Mouse (Mus musculus) midbrain, embryonic 12.5 days (tissue): ENCODE data around the gene Ppig. TPM values are rescaled to one million over a fixed set of nuclear protein-coding genes. Genes with fewer than 3 reads are reported as not detected.
A peak's percentile ranks its signal among the peaks of the same experiment; 100 is the strongest.

Experiments used
- ATAC-seq: fragments of 200-750 bp; cut with Nextera tagmentation; 2 replicates; pipeline ENCODE4 v1.8.0; 2017; ENCODE audit warnings: low read depth, moderate TSS enrichment, moderate library complexity; ENCODE audit not compliant: low FRiP score
- H3K27ac ChIP-seq: fragments of 300-500 bp; sonication (generic); replicated peaks from 2 replicates; pipeline ENCODE4 v1.5.1; 2016; ENCODE audit warnings: mild to moderate bottlenecking
- H3K27me3 ChIP-seq: fragments of 300-500 bp; sonication (generic); 2 replicates; pipeline ENCODE4 v1.6.1; 2016; ENCODE audit warnings: mild to moderate bottlenecking
- H3K36me3 ChIP-seq: fragments of 300-500 bp; sonication (generic); 2 replicates; pipeline ENCODE4 v1.6.1; 2016
- H3K4me1 ChIP-seq: fragments of 300-500 bp; sonication (generic); 2 replicates; pipeline ENCODE4 v1.6.1; 2016
- H3K4me2 ChIP-seq: fragments of 300-500 bp; sonication (generic); replicated peaks from 2 replicates; pipeline ENCODE4 v1.6.1; 2016; ENCODE audit warnings: mild to moderate bottlenecking, moderate library complexity
- H3K4me3 ChIP-seq: fragments of 300-500 bp; sonication (generic); 2 replicates; pipeline ENCODE4 v1.5.1; 2016; ENCODE audit warnings: mild to moderate bottlenecking
- H3K9ac ChIP-seq: fragments of 300-500 bp; sonication (generic); replicated peaks from 2 replicates; pipeline ENCODE4 v1.6.1; 2016; ENCODE audit warnings: mild to moderate bottlenecking, moderate library complexity
- H3K9me3 ChIP-seq: fragments of 300-500 bp; sonication (generic); 2 replicates; pipeline ENCODE4 v1.6.1; 2016; ENCODE audit warnings: mild to moderate bottlenecking
- WGBS: fragments of 180-500 bp; shearing (Covaris S2); methylation state at CpG from one replicate; pipeline ENCODE4 v1.1.7; 2016; 5-methylcytosine and 5-hydroxymethylcytosine counted together
- polyA plus RNA-seq: library from polyadenylated mRNA; unstranded; fragments of >200 nt; fragmentation: Nextera tagmentation; extraction: Ambion mirVana; gene quantifications from 2 replicates; pipeline ENCODE4 v1.2.1, GENCODE M21; 2016

The Ppig gene
- polyA plus RNA-seq, 1 experiment from 2014 or later = 146 TPM

DNA sequence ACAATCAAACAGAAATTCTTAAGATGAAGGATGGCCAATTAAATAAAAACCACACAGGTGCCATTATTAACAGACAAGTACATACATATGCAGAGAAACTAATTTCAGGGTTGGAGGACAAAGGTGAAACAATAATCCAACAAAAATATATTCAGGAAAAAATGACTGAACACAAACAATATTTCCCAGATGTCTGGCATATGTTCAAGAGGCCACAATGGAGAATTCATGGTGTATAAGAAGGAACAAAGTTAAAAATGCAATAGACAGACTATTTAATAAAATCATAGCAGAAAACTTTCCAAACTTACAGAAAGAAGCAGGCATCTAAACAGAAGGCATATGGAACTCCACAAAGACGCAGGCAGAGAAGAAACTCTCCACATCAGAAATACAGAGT, 42.4 kb downstream of the Ppig start:
- H3K27ac ChIP-seq = no peak overlapping the region
- ATAC-seq = no peak
- 0 out of 2 replicates have a peak, but pooled peaks cover 2% of the 10 kb centered on the region for H3K36me3 ChIP-seq
- no peak overlapping the region for H3K4me2 ChIP-seq
- no peaks in the 10 kb centered on the region for H3K27me3 ChIP-seq
- no peak overlapping the region for H3K4me3 ChIP-seq
- H3K9ac ChIP-seq = no peak overlapping the region
- no peaks in the 10 kb centered on the region for H3K9me3 ChIP-seq
- peaks cover 7% of the 10 kb centered on the region; the same call in 1 of the 2 replicates for H3K4me1 ChIP-seq
- 93% methylated on average over 1 of the region's 1 CpGs for WGBS

DNA sequence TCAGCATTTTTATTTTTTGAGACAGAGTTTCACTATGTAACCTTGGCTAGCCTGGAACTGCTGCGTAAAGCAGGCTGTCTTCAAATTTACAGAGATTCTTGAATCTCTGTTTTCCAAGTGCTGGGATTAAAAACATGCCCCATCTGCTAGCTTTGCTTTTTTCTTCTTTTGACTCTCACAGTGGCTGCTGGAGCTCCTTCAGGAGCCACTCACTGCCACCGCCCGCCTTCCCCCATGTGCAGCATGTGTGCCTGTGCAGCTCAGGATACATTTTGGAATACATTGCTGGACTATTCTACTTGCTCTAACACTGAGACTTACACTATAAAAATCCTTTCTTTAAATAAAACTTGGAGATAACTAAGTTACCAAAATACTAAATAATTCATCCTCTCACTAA, 51.0 kb downstream of the Ppig start:
- Histone ChIP-seq H3K4me1 (no peaks in the 10 kb centered on the region), H3K4me3 (no peak overlapping the region), H3K27ac (no peak overlapping the region), H3K9ac (no peak overlapping the region), H3K36me3 (peaks cover 27% of the 10 kb centered on the region), H3K27me3 (no peaks in the 10 kb centered on the region), H3K9me3 (no peaks in the 10 kb centered on the region), H3K4me2 (no peak overlapping the region)
- no peak for ATAC-seq
- WGBS = over 99% methylated on average over 3 of the region's 3 CpGs

DNA sequence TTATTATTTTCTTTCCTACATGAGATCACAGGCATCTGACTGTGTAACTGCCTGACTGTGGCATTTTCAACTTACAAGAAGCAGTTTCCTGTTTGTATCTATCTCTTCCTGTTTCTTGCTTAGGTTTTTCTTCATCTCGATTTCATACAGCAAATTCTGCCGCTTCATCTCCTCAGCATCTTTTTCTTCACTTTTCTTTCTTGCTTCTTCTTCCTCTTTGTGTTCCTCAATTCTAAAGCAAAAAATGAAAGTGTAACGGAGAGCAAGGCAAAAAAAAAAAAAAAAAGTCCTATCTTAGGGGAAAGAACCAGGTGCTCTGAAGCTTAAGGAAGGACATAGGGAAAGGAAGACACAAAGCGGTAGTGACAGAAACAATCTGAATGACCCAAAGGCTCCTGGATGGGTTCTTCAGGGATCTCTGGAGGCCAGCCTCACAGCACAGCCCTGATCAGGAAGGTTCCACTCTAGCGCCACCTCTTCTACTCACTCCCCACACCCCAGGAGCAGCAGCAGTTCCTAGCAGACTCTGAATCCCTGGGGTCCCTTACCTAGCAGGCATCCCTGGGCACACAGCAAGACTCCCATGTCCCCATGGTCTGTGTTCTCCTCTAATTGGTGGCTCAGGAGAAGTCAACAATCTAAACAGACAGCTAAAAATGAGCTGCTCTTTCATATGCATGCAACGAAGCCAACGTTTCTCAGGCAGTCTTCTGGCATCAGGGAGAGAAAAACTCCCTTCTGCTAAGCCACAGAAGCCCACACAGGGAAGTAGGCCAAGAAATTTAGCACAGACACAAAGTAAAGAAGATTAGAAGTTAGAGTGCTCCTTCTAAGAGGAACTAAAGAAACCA, 55.9 kb downstream of the Ppig start:
- ATAC-seq = no peak
- Histone ChIP-seq H3K36me3 (peaks cover 36% of the 10 kb centered on the region), H3K4me3 (no peak overlapping the region), H3K27me3 (no peaks in the 10 kb centered on the region), H3K9me3 (no peaks in the 10 kb centered on the region), H3K4me1 (no peaks in the 10 kb centered on the region), H3K9ac (no peak overlapping the region), H3K4me2 (no peak overlapping the region), H3K27ac (no peak overlapping the region)
- WGBS = 73% methylated on average over 7 of the region's 7 CpGs

DNA sequence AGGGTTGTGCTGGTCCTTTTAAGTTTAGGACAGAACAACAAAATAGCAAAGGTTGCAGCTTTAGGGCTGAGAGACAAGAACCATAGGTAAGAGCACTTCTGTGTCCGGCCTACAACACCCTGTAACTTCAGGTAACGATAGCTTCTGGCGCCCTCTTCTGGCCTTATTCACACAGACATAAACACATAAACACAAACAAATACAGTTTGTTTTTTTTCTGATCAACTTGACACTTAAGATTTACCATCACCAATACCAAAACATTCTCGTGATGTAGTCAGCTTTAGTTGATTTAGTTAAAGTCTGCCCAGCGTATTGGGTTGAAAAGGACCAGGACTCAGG, 56.5 kb downstream of the Ppig start:
- ATAC-seq = no peak
- Histone ChIP-seq H3K27ac (no peak overlapping the region), H3K36me3 (peaks cover 33% of the 10 kb centered on the region), H3K4me1 (no peaks in the 10 kb centered on the region), H3K4me3 (no peak overlapping the region), H3K9me3 (no peaks in the 10 kb centered on the region), H3K4me2 (no peak overlapping the region), H3K9ac (no peak overlapping the region), H3K27me3 (no peaks in the 10 kb centered on the region)
- 41% methylated on average over 5 of the region's 5 CpGs for WGBS

DNA sequence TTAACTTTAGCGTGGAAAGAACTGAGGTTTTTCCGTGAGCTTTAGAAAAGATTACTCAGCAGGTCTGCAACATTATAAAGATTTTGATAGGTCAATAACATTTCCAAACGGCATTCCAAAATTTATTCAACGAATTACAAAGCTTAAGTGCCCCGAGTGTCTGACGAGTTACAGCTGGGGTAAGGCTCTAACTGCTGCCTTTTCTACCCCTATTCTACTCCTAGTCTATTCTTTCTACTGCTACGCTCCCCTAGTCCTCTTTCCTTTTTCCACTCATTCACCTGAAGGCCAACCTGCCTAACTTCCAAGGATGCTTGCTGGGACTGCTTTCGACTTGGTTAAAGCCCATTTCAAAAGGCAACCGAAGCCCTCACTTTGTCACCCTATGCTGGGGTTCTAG, 66.6 kb downstream of the Ppig start:
- Histone ChIP-seq H3K9ac (peak overlapping the region; percentile 83), H3K27ac (peak overlapping the region; percentile 91), H3K4me3 (peak overlapping the region; percentile 73), H3K4me2 (peak overlapping the region; percentile 84), H3K9me3 (no peaks in the 10 kb centered on the region), H3K4me1 (0 out of 2 replicates have a peak, but pooled peaks cover 6% of the 10 kb centered on the region), H3K36me3 (peaks cover 21% of the 10 kb centered on the region), H3K27me3 (no peaks in the 10 kb centered on the region)
- ATAC-seq = peak; percentile 41; the same call in 1 of the 2 replicates
- 30% methylated on average over 9 of the region's 9 CpGs for WGBS

DNA sequence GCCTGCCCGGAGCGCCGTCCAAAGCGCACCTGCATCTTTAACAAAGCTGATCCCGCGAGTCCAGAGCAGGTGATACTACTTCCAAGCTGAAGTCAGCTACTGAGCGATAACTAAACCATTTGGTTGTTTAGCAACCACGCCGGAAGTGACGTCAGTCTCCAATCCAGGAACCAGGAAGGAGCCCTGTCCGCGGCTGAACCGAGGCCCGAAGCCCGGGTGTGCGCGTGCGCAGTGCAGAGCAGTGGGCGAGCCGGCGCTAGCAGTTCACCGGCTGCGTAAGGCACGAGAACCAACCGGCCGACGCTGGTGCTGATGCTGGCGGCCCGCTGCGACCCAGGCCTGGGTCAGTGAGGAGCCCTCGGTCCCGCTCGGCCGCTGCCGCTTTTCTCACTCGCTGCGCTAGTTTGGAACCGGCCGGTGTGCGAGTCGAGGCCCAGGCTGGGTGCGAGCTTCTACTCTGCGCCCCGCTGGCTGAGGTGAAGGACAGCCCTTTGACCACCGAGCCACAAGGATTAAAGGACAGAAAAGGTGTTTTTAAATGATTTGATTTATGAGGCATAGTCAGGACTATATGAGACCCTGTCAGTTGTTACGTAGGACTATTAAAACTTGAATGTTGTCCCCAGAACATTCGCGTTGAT, 67.2 kb downstream of the Ppig start, which contains the start of the genes Ccdc173 and Phospho2:
Ccdc173 (minus strand) TSS at position 147 of the 641 bp plus-strand sequence.
Phospho2 (plus strand) TSS at position 195 of the 641 bp plus-strand sequence.
- peak; percentile 95 for ATAC-seq
- 0 out of 2 replicates have a peak, but pooled peaks cover 6% of the 10 kb centered on the region for H3K4me1 ChIP-seq
- WGBS = 2% methylated on average over 48 of the region's 48 CpGs
- no peaks in the 10 kb centered on the region for H3K9me3 ChIP-seq
- H3K4me2 ChIP-seq = peak within 1 kb of the TSS; percentile 84
- H3K36me3 ChIP-seq = peaks cover 18% of the 10 kb centered on the region
- H3K9ac ChIP-seq = peak within 1 kb of the TSS; percentile 83
- H3K4me3 ChIP-seq = peak within 1 kb of the TSS; percentile 73
- H3K27me3 ChIP-seq = no peaks in the 10 kb centered on the region
- H3K27ac ChIP-seq = peak within 1 kb of the TSS; percentile 91

DNA sequence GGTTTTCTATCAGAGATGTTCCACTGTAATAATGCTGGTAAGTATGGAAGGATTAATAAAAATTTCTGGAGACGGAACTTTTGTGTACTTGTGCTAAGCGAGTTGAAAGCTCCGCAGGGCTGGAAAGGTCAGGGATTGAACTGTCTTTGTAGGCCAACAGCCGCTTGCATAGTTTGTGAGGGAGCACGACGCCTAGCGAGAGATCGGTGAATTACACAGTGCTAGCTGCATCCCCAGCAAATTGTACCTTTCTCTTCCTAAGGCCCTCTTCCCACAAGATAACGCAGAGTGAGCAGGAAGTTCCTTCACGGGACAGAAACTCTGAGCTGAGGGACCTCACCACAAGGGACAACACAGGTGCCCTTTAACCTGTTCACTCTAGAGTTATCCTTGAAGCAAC, 67.9 kb downstream of the Ppig start:
- H3K27ac ChIP-seq = no peak overlapping the region
- H3K36me3 ChIP-seq = peaks cover 26% of the 10 kb centered on the region
- H3K4me1 ChIP-seq = 0 out of 2 replicates have a peak, but pooled peaks cover 6% of the 10 kb centered on the region
- peak overlapping the region; percentile 73 for H3K4me3 ChIP-seq
- H3K9me3 ChIP-seq = no peaks in the 10 kb centered on the region
- H3K4me2 ChIP-seq = peak overlapping the region; percentile 84
- H3K9ac ChIP-seq = peak overlapping the region; percentile 83; the same call in 1 of the 2 replicates
- WGBS = 2% methylated on average over 10 of the region's 10 CpGs
- peak; percentile 50 for ATAC-seq
- H3K27me3 ChIP-seq = no peaks in the 10 kb centered on the region

DNA sequence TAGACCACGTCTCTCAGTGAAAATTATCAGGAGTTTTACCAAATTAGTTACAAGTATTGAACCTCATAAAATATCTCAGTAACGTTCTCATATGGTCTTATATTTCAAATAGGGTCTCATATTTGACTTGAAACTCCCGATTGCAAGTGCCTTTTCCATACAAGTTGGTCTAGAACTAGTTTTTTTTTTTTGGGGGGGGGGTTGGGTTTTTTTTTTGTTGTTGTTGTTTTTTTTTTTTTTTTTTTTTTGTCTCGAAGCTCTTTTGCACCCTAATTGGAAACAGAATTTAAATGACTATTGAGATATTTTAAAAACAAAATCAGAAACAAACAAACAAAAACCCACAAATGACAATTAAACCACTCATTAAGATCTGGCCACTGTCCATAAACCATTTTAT, 68.4 kb downstream of the Ppig start:
- no peak for ATAC-seq
- Histone ChIP-seq H3K27me3 (no peaks in the 10 kb centered on the region), H3K4me3 (peak overlapping the region; percentile 73; the same call in 1 of the 2 replicates), H3K36me3 (peaks cover 30% of the 10 kb centered on the region), H3K9ac (no peak overlapping the region), H3K4me2 (peak overlapping the region; percentile 84), H3K4me1 (0 out of 2 replicates have a peak, but pooled peaks cover 6% of the 10 kb centered on the region), H3K9me3 (no peaks in the 10 kb centered on the region), H3K27ac (no peak overlapping the region)
- 68% methylated on average over 4 of the region's 4 CpGs for WGBS

DNA sequence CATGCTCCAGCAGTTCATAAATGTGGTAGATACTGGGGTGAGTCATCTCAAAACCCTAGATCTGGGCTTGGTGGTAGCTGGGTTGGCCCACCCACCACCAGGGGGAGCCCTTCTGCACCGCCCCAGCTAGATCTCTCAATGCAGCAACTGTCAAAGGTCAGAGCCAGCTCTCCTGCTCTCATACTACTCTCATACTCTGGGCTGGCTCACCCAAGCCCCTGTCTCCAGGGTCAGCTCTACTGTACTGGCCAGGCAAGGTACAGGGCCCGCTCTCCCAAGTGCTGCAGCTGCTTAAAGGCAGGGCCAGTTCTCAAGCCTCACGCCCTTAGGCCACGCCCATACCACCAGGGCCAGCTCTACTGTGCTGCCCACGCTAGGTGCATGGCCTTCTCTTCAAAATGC, 80.6 kb downstream of the Ppig start:
- Histone ChIP-seq H3K4me1 (no peaks in the 10 kb centered on the region), H3K27me3 (no peaks in the 10 kb centered on the region), H3K9me3 (no peaks in the 10 kb centered on the region), H3K27ac (no peak overlapping the region), H3K4me3 (no peak overlapping the region), H3K9ac (no peak overlapping the region), H3K36me3 (peaks cover under 1% of the 10 kb centered on the region; the same call in 1 of the 2 replicates), H3K4me2 (no peak overlapping the region)
- 0 out of 2 replicates have a peak, but pooled peaks have one; percentile 27 for ATAC-seq
- WGBS = 63% methylated on average over 5 of the region's 5 CpGs

Other genes with a start within 250 kb of the Ppig start
- gene Lrp2, start 136.5 kb upstream of the Ppig start, polyA plus RNA-seq = 5.7 and 6.9 TPM in 2 replicates
- 18.6 and 21.1 TPM in 2 replicates for gene Bbs5, start 75.4 kb upstream of the Ppig start, polyA plus RNA-seq
- gene Klhl41, start 52.4 kb upstream of the Ppig start, polyA plus RNA-seq = 0.27 and 0.34 TPM in 2 replicates
- 16.2 and 18.2 TPM in 2 replicates for gene Fastkd1, start 9.0 kb upstream of the Ppig start, polyA plus RNA-seq
- gene Ccdc173, start 67.0 kb downstream of the Ppig start, polyA plus RNA-seq = 4.8 and 5.1 TPM in 2 replicates
- 33.9 and 36.2 TPM in 2 replicates for gene Phospho2, start 67.1 kb downstream of the Ppig start, polyA plus RNA-seq
- 41.0 and 51.6 TPM in 2 replicates for gene Klhl23, start 99.4 kb downstream of the Ppig start, polyA plus RNA-seq
- gene Ssb, start 139.0 kb downstream of the Ppig start, polyA plus RNA-seq = 379 and 421 TPM in 2 replicates
- 35.4 and 39.7 TPM in 2 replicates for gene Mettl5, start 163.1 kb downstream of the Ppig start, polyA plus RNA-seq
- gene Ubr3, start 174.7 kb downstream of the Ppig start, polyA plus RNA-seq = 24.3 and 24.8 TPM in 2 replicates